9 mouse cellular contexts compared by ENCODE assay signal in genomic region chr4:151288893-151289585, GRCm38 (mm10).
DNase-seq lines count a peak whose midpoint lies in the region; ATAC-seq and TF ChIP-seq lines count a peak whose summit lies in the region.
"Had no signal": no experiment of that assay in that cellular context is flagged by ENCODE, and none has a peak within 500 bp of the region (broad histone marks: within the 10 kb centered on the region; RNA-seq: fewer than 3 reads in every experiment).

No protein-coding gene starts in this region.

- no peak overlapping the region for H3K4me3 ChIP-seq in heart, embryonic 16.5 days (ENCODE audit: low read length)
- no peak overlapping the region for H3K4me3 ChIP-seq in forebrain, postnatal 0 days (ENCODE audit: low read depth, low read length)

- H3K9me3 ChIP-seq in heart, embryonic 16.5 days (replicated peaks; ENCODE audit: control insufficient read depth, low read length) = no peaks in the 10 kb centered on the region
- H3K9me3 ChIP-seq in forebrain, postnatal 0 days (ENCODE audit: low read length) = no peaks in the 10 kb centered on the region

- DNase-seq in heart, postnatal 25 days (ENCODE audit: low spot score) = no peak
- DNase-seq in urinary bladder, postnatal 25 days (ENCODE audit: low spot score) = peak; percentile 39
- DNase-seq in urinary bladder, postnatal 10 days (ENCODE audit: low spot score) = no peak
- peak; percentile 64 to 70 for DNase-seq in kidney, postnatal 25 days
- no peak for DNase-seq in cerebellum, adult 11 months
- DNase-seq in forebrain, postnatal 0 days = no peak
- DNase-seq: layer of hippocampus, postnatal 36 days had no signal

- H3K4me2 ChIP-seq in heart, embryonic 16.5 days (ENCODE audit: low read depth, low read length) = no peak overlapping the region
- H3K4me2 ChIP-seq in forebrain, postnatal 0 days (ENCODE audit: low read depth) = no peak overlapping the region

- 0 out of 2 replicates have a peak, but pooled peaks have one; percentile 37 for ATAC-seq in heart, embryonic 16.5 days (replicated peaks; ENCODE audit: extremely low read depth, insufficient read depth, low FRiP score)
- no peak for ATAC-seq in activated CD4-positive, CD25-positive, alpha-beta regulatory T cell, adult 4 months
- no peak for ATAC-seq in forebrain, postnatal 0 days

- 53% methylated on average over 6 of the region's 6 CpGs for WGBS in heart, embryonic 16.5 days
- 54% methylated on average over 6 of the region's 6 CpGs for WGBS in forebrain, postnatal 0 days

- H3K4me1 ChIP-seq in heart, embryonic 16.5 days (ENCODE audit: control insufficient read depth, insufficient read depth, low read length) = no peaks in the 10 kb centered on the region
- H3K4me1 ChIP-seq in forebrain, postnatal 0 days (ENCODE audit: insufficient read depth) = no peaks in the 10 kb centered on the region

- TF ChIP-seq CTCF in forebrain, postnatal 0 days (IDR thresholded peaks at IDR 0.05; ENCODE audit: low read depth) = no peak

- H3K9ac ChIP-seq in heart, embryonic 16.5 days (ENCODE audit: low read length) = no peak overlapping the region
- H3K9ac ChIP-seq in forebrain, postnatal 0 days = no peak overlapping the region

- H3K36me3 ChIP-seq in heart, embryonic 16.5 days (ENCODE audit: control insufficient read depth, insufficient read depth) = no peaks in the 10 kb centered on the region
- no peaks in the 10 kb centered on the region for H3K36me3 ChIP-seq in forebrain, postnatal 0 days (ENCODE audit: insufficient read depth)

- intact Hi-C loops in heart, postnatal 25 days (cut with DNase I) = no loop called here

- H3K27me3 ChIP-seq in heart, embryonic 16.5 days (ENCODE audit: control insufficient read depth, insufficient read depth, low read length) = no peaks in the 10 kb centered on the region
- H3K27me3 ChIP-seq in forebrain, postnatal 0 days (ENCODE audit: insufficient read depth, low read length) = peaks cover 42% of the 10 kb centered on the region

- no peak overlapping the region for H3K27ac ChIP-seq in heart, embryonic 16.5 days (ENCODE audit: low read length)
- H3K27ac ChIP-seq in forebrain, postnatal 0 days (ENCODE audit: low read depth, low read length) = no peak overlapping the region

Comparison
In these comparisons a context has a peak if more than half of its experiments do, and no peak if none do; other contexts are left out.
1. DNase-seq: peak in urinary bladder, postnatal 25 days (single experiment) and kidney, postnatal 25 days (2 of 2); none in heart, postnatal 25 days (single experiment), urinary bladder, postnatal 10 days (single experiment), cerebellum, adult 11 months (single experiment) and forebrain, postnatal 0 days (single experiment).